In genomic region chr1:186637304-186638213, GRCm38 (mm10) we compare ENCODE assay signal across 23 mouse cellular contexts.
DNase-seq lines count a peak whose midpoint lies in the region; ATAC-seq and TF ChIP-seq lines count a peak whose summit lies in the region.
"Had no signal": no experiment of that assay in that cellular context is flagged by ENCODE, and none has a peak within 500 bp of the region (broad histone marks: within the 10 kb centered on the region; RNA-seq: fewer than 3 reads in every experiment).

No protein-coding gene starts in this region.

- no peaks in the 10 kb centered on the region for H3K27me3 ChIP-seq in heart, embryonic 15.5 days
- H3K27me3 ChIP-seq in forebrain, postnatal 0 days (ENCODE audit: insufficient read depth, low read length): no peaks in the 10 kb centered on the region
- H3K27me3 ChIP-seq: forebrain, embryonic 12.5 days; intestine, embryonic 15.5 days had no signal

- peaks cover 17% of the 10 kb centered on the region for H3K4me1 ChIP-seq in heart, embryonic 15.5 days (replicated peaks)
- no peaks in the 10 kb centered on the region for H3K4me1 ChIP-seq in forebrain, postnatal 0 days (ENCODE audit: insufficient read depth)
- H3K4me1 ChIP-seq: intestine, embryonic 15.5 days had no signal

- no peak overlapping the region for H3K4me3 ChIP-seq in heart, embryonic 15.5 days
- no peak overlapping the region for H3K4me3 ChIP-seq in forebrain, postnatal 0 days (ENCODE audit: low read depth, low read length)
- H3K4me3 ChIP-seq: forebrain, embryonic 12.5 days; gastrocnemius, adult 2 months; heart, embryonic 10.5 days; hindbrain, embryonic 10.5 days; intestine, embryonic 15.5 days had no signal

- TF ChIP-seq CTCF in forebrain, postnatal 0 days (IDR thresholded peaks at IDR 0.05; ENCODE audit: low read depth): no peak

- 0 out of 2 replicates have a peak overlapping the region, but pooled peaks have one; percentile 32 for H3K27ac ChIP-seq in heart, embryonic 15.5 days
- no peak overlapping the region for H3K27ac ChIP-seq in forebrain, postnatal 0 days (ENCODE audit: low read depth, low read length)
- H3K27ac ChIP-seq: forebrain, embryonic 12.5 days; gastrocnemius, adult 2 months; heart, embryonic 10.5 days; hindbrain, embryonic 10.5 days; hindbrain, embryonic 14.5 days; intestine, embryonic 15.5 days had no signal

- no peak for DNase-seq in heart, adult 18-20 months
- peak; percentile 18 for DNase-seq in kidney, postnatal 10 days
- DNase-seq in kidney, postnatal 36 days: no peak
- DNase-seq in MN1 (ENCODE audit: low spot score) (peak; percentile 22), NIH3T3 (ENCODE audit: low read depth) (peak; percentile 30)
- no peak for DNase-seq in frontal cortex, postnatal 14 days (ENCODE audit: low spot score in 2 of 2)
- no peak for DNase-seq in forebrain, postnatal 0 days
- DNase-seq: adrenal gland, adult 8-10 months; adrenal gland, postnatal 36 days; B cell, adult 2 months; cerebellum, adult 2 months; gastrocnemius, adult 2 months; gastrocnemius, postnatal 25 days; heart, postnatal 10 days had no signal

- no peak overlapping the region for H3K9ac ChIP-seq in heart, embryonic 15.5 days
- no peak overlapping the region for H3K9ac ChIP-seq in forebrain, postnatal 0 days
- H3K9ac ChIP-seq: forebrain, embryonic 12.5 days; hindbrain, embryonic 14.5 days; intestine, embryonic 15.5 days had no signal

- H3K9me3 ChIP-seq in heart, embryonic 15.5 days (replicated peaks): no peaks in the 10 kb centered on the region
- H3K9me3 ChIP-seq in forebrain, postnatal 0 days (ENCODE audit: low read length): no peaks in the 10 kb centered on the region
- H3K9me3 ChIP-seq: forebrain, embryonic 12.5 days; heart, embryonic 10.5 days; hindbrain, embryonic 10.5 days; intestine, embryonic 15.5 days had no signal

- H3K36me3 ChIP-seq in heart, embryonic 15.5 days: no peaks in the 10 kb centered on the region
- H3K36me3 ChIP-seq in forebrain, postnatal 0 days (ENCODE audit: insufficient read depth): no peaks in the 10 kb centered on the region
- H3K36me3 ChIP-seq: forebrain, embryonic 12.5 days; G1E; hindbrain, embryonic 10.5 days; intestine, embryonic 15.5 days had no signal

- WGBS in heart, embryonic 15.5 days: 52% methylated on average over 12 of the region's 12 CpGs
- WGBS in forebrain, postnatal 0 days: 64% methylated on average over 12 of the region's 12 CpGs

- H3K4me2 ChIP-seq in heart, embryonic 15.5 days: no peak overlapping the region
- no peak overlapping the region for H3K4me2 ChIP-seq in forebrain, postnatal 0 days (ENCODE audit: low read depth)
- H3K4me2 ChIP-seq: forebrain, embryonic 12.5 days; hindbrain, embryonic 14.5 days; intestine, embryonic 15.5 days had no signal

- no peak for ATAC-seq in heart, embryonic 15.5 days (replicated peaks; ENCODE audit: insufficient number of reproducible peaks, insufficient read depth, low FRiP score, low read depth)
- ATAC-seq in forebrain, postnatal 0 days: no peak
- ATAC-seq: CD4-positive, CD25-positive, alpha-beta regulatory T cell, adult 4 months; forebrain, embryonic 16.5 days; intestine, embryonic 15.5 days had no signal

Comparison
In these comparisons a context has a peak if more than half of its experiments do, and no peak if none do; other contexts are left out.
1. DNase-seq: peak in kidney, postnatal 10 days (single experiment), MN1 (single experiment) and NIH3T3 (single experiment); none in heart, adult 18-20 months (0 of 2), kidney, postnatal 36 days (0 of 2), frontal cortex, postnatal 14 days (0 of 2) and forebrain, postnatal 0 days (single experiment).